Mouse (Mus musculus) myocyte (in vitro differentiated cells): ENCODE results near the gene Vmn2r121. TPM values are rescaled to one million over a fixed set of nuclear protein-coding genes. Genes with fewer than 3 reads are reported as not detected.

Experiments
- H3K27me3 ChIP-seq: one replicate; pipeline ENCODE4 v1.6.1; 2011; ENCODE audit not compliant: control insufficient read depth, insufficient read depth, insufficient read length
- H3K36me3 ChIP-seq: one replicate; pipeline ENCODE4 v1.6.1; 2011; ENCODE audit not compliant: control insufficient read depth, insufficient read depth
- H3K4me2 ChIP-seq: one replicate; pipeline ENCODE4 v1.6.1; 2011; ENCODE audit warnings: low read depth, control low read depth
- H3K4me3 ChIP-seq: one replicate; pipeline ENCODE4 v1.5.1; 2011; ENCODE audit warnings: mild to moderate bottlenecking, control low read depth, moderate library complexity
- H3K79me2 ChIP-seq: one replicate; pipeline ENCODE4 v1.6.1; 2011; ENCODE audit not compliant: control insufficient read depth, insufficient read depth
- H3ac ChIP-seq: one replicate; pipeline ENCODE4 v1.6.1; 2011; ENCODE audit not compliant: control insufficient read depth, insufficient read length
- CEBPB ChIP-seq: IDR thresholded peaks from 2 replicates; pipeline ENCODE4 v1.6.1; 2011; ENCODE audit warnings: mild to moderate bottlenecking, moderate library complexity; ENCODE audit not compliant: poor library complexity, insufficient read depth, severe bottlenecking
- E2F4 ChIP-seq: IDR thresholded peaks from one replicate; pipeline ENCODE4 v1.6.1; 2011; ENCODE audit warnings: mild to moderate bottlenecking, control low read depth, moderate library complexity; ENCODE audit not compliant: insufficient read depth
- MAX ChIP-seq: IDR thresholded peaks from one replicate; pipeline ENCODE4 v1.6.1; 2011; ENCODE audit warnings: low read depth, mild to moderate bottlenecking, control low read depth
- MYOD1 ChIP-seq, 3 experiments: IDR thresholded peaks; one replicate each; pipeline ENCODE4 v1.6.1; 2011; ENCODE audit warnings: control low read depth in 2 of 3, low read depth in 2 of 3, mild to moderate bottlenecking in 2 of 3, moderate library complexity in 1 of 3; ENCODE audit not compliant: insufficient read length in 2 of 3, control insufficient read depth in 1 of 3
- MYOG ChIP-seq, 3 experiments: IDR thresholded peaks; one replicate each; pipeline ENCODE4 v1.6.1; 2011; ENCODE audit warnings: control low read depth in 2 of 3, low read depth in 2 of 3, mild to moderate bottlenecking in 2 of 3; ENCODE audit not compliant: insufficient read length in 2 of 3, control insufficient read depth in 1 of 3, insufficient read depth in 1 of 3
- POLR2A ChIP-seq: IDR thresholded peaks from one replicate; pipeline ENCODE4 v1.6.1; 2011; ENCODE audit warnings: low read depth, mild to moderate bottlenecking, control low read depth, moderate library complexity; ENCODE audit not compliant: insufficient read length
- POLR2AphosphoS2 ChIP-seq: IDR thresholded peaks from one replicate; pipeline ENCODE4 v1.6.1; 2011; ENCODE audit warnings: low read depth, control low read depth; ENCODE audit not compliant: insufficient read length
- REST ChIP-seq: IDR thresholded peaks from one replicate; pipeline ENCODE4 v1.6.1; 2011; ENCODE audit warnings: mild to moderate bottlenecking, control low read depth, moderate library complexity; ENCODE audit not compliant: insufficient read depth, insufficient read length
- SRF ChIP-seq: IDR thresholded peaks from one replicate; pipeline ENCODE4 v1.6.1; 2011; ENCODE audit warnings: low read depth; ENCODE audit not compliant: control insufficient read depth, insufficient read length
- TCF12 ChIP-seq: IDR thresholded peaks from one replicate; pipeline ENCODE4 v1.6.1; 2011; ENCODE audit warnings: mild to moderate bottlenecking, control low read depth; ENCODE audit not compliant: poor library complexity, insufficient read depth, severe bottlenecking
- TCF3 ChIP-seq: IDR thresholded peaks from one replicate; pipeline ENCODE4 v1.6.1; 2011; ENCODE audit warnings: low read depth, control low read depth; ENCODE audit not compliant: insufficient read length
- USF1 ChIP-seq: IDR thresholded peaks from one replicate; pipeline ENCODE4 v1.6.1; 2011; ENCODE audit warnings: low read depth, mild to moderate bottlenecking, control low read depth, moderate library complexity
- polyA plus RNA-seq: library from polyadenylated mRNA; unstranded; fragments of >200 nt; fragmentation: generic; extraction: Trizol; gene quantifications from one replicate; pipeline ENCODE4 v1.2.1, GENCODE M21; 2012; ENCODE audit warnings: missing spikeins

Gene Vmn2r121
- polyA plus RNA-seq = not detected

DNA sequence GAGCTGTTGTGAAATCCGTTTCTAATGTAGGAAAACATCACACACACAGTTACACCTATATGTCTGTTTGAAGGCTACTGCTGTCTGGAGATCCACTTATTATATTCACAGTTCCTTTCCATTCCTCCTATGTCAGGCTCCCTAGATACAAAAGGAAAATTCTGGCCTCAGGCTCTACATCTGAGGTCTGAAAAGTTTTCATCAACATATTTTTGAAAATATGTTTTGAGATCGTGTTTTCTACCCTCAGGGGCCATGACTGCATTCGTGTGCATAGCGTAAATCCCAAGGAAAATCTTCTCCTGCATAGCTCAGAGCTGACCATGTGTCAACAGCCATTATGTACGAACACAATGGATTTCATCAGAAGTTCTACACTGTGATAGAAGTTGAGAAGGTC, at the start of gene Vmn2r121:
Gene Vmn2r121 (minus strand): TSS at position 101 of the 400 bp plus-strand sequence.
- H3K4me2 ChIP-seq = no peak within 1 kb of the TSS
- TF ChIP-seq CEBPB (no peak), E2F4 (no peak), TCF12 (no peak), TCF3 (no peak), POLR2A (no peak), MAX (no peak), MYOD1 (IDR thresholded peaks at IDR 0.05; ENCODE audit: control insufficient read depth in 1 of 3, insufficient read length in 2 of 3, low read depth in 2 of 3) (no peak), SRF (no peak), POLR2AphosphoS2 (no peak), MYOG (IDR thresholded peaks at IDR 0.05; ENCODE audit: control insufficient read depth in 1 of 3, insufficient read depth in 1 of 3, insufficient read length in 2 of 3, low read depth in 2 of 3) (no peak), USF1 (no peak), REST (no peak)
- H3K4me3 ChIP-seq = no peak within 1 kb of the TSS
- H3ac ChIP-seq = no peak within 1 kb of the TSS
- no peaks in the 10 kb centered on the region for H3K27me3 ChIP-seq
- H3K79me2 ChIP-seq = no peaks in the 10 kb centered on the region
- H3K36me3 ChIP-seq = no peaks in the 10 kb centered on the region
